Mouse (Mus musculus) kidney, adult 2 months (tissue): ENCODE measurements at regions not wholly inside any gene's neighbourhood (a gene's known extent, or its start where the extent isn't known, plus 50 kb on each side); places are given as distances from the start of the nearest gene placed in this dataset.

ENCODE experiments used
- DNase-seq: peaks from one replicate; pipeline ENCODE4 v3.0.0; 2021
- H3K27ac ChIP-seq: fragments of 200-500 bp; 2 replicates; pipeline ENCODE4 v1.5.1; 2012; ENCODE audit warnings: low read depth, low read length, control low read depth, inconsistent platforms; ENCODE audit not compliant: insufficient read depth
- H3K27me3 ChIP-seq: fragments of 200-500 bp; replicated peaks from 2 replicates; pipeline ENCODE4 v1.6.1; 2012; ENCODE audit warnings: mild to moderate bottlenecking, moderate library complexity, low read length, inconsistent platforms; ENCODE audit not compliant: control insufficient read depth, insufficient read depth
- H3K36me3 ChIP-seq: fragments of 200-500 bp; 2 replicates; pipeline ENCODE4 v1.6.1; 2012; ENCODE audit warnings: mild to moderate bottlenecking, moderate library complexity, low read length, inconsistent platforms; ENCODE audit not compliant: control insufficient read depth, insufficient read depth
- H3K4me1 ChIP-seq: fragments of 200-500 bp; 2 replicates; pipeline ENCODE4 v1.6.1; 2011; ENCODE audit warnings: low read length; ENCODE audit not compliant: control insufficient read depth, insufficient read depth
- H3K4me3 ChIP-seq: fragments of 200-500 bp; 2 replicates; pipeline ENCODE4 v1.5.1; 2011; ENCODE audit warnings: mild to moderate bottlenecking, low read depth, low read length, control low read depth; ENCODE audit not compliant: insufficient read depth
- POLR2A ChIP-seq: fragments of 200-500 bp; IDR thresholded peaks from one replicate; pipeline ENCODE4 v1.6.1; 2011; ENCODE audit warnings: low read depth, low read length, control low read depth
- WGBS: fragments of 180-500 bp; shearing (Covaris S2); methylation state at CpG from one replicate; pipeline ENCODE4 v1.1.7; 2018; 5-methylcytosine and 5-hydroxymethylcytosine counted together

DNA sequence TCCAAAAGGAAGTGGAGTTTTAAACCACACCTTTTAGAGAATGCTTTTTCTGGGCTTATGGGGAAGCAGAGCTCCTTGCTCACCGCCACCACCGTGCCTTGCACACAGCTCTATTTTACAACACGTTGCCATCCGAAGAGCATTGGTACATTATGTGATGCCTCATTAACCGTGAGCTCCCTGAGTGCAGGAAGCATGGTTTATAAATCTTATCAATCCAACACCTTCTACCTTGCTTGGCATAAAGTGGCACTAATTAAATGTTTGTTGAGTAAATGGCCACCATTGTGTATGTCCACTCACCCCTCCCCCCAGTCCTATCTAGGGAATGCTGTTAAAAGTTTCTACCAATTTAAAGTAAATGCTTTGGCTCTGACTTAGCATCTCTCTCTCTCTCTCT, 206.6 kb downstream of the Grb14 start:
- no peaks in the 10 kb centered on the region for H3K27me3 ChIP-seq
- 38% methylated on average over 5 of the region's 5 CpGs for WGBS
- H3K4me3 ChIP-seq: no peak overlapping the region
- TF ChIP-seq POLR2A: no peak
- DNase-seq: no peak
- H3K27ac ChIP-seq: no peak overlapping the region
- no peaks in the 10 kb centered on the region for H3K36me3 ChIP-seq
- no peaks in the 10 kb centered on the region for H3K4me1 ChIP-seq
